Mouse (Mus musculus): ENCODE results near the gene Olfr355. TPM values are rescaled to one million over a fixed set of nuclear protein-coding genes. Genes with fewer than 3 reads are reported as not detected.

The Olfr355 gene
- 0.20 TPM for polyA plus RNA-seq (2017; shearing (Covaris generic))

DNA sequence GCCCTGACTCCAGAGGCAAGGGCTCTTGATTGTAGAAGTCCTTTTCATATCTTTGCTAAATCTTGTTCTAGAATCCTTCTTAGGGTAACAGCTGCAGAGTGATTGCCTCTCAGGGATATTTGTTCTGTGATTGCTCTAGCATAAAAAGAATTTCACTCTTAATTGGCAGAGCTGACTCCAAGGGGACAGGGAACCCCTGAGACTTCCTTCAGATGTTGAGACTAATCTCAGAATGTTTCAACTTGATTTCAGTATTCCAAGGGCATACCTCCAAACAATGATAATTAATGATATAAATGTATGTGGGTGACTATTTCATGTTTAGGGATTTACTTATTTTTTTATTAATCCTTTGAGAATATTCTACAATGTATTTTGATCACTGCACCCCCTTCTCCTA, at the start of gene Olfr355:
TSS of gene Olfr355 (minus strand) at position 101 of the 400 bp plus-strand sequence.

DNA sequence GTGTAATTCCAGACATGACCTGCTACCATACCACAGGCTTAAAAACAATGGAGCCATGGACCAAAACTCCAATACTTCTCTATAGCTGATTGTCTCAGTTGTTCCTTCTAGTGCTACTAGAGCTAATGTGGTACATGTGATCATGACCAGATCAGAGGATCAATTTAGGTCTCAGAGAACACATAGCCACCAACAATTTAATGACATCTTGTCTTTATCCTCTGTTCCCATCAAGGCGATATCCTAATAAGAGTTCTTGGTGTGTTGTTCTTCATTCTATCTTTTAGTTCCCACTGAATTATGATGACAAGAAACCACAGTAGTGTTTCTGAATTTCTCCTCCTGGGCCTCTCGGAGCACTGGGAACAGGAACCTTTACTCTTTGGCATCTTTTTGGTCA, 8.1 kb upstream of the Olfr355 start, which contains the start of gene Olfr356:
TSS of gene Olfr356 (plus strand) at position 301 of the 400 bp plus-strand sequence.

GRCm38 (mm10) chr2:36905380-36905779, 23.3 kb downstream of the Olfr355 start, which contains the start of gene Olfr354:
TSS of gene Olfr354 (plus strand) at chr2:36905680.

DNA sequence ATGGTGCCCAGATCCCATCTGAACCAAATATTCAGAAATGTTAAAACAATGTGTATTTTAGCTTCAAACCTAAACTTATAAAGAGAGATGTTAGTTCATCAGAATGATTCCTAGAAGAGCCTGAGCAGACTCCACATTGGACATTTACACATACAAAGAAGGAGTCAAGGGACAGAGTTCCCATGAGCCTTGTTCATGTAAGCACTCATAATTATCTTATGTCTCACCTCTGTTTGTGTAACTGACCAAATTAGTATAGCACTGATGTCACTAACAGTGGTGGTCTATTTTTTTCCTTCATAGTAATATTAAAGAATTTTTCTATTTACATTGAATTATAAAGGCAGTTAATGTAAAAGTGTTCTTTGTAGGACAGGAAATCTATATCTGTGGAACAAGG, 35.9 kb downstream of the Olfr355 start, which contains the start of gene Olfr353:
TSS of gene Olfr353 (minus strand) at position 101 of the 400 bp plus-strand sequence.

Other genes starting within 250 kb of the Olfr355 start
- gene Olfr346, start 243.1 kb downstream of the Olfr355 start, polyA plus RNA-seq (2017; shearing (Covaris generic)), result not detected
- not detected for gene Olfr347, start 197.0 kb downstream of the Olfr355 start, polyA plus RNA-seq (2017; shearing (Covaris generic))
- gene Olfr348, start 144.6 kb downstream of the Olfr355 start, polyA plus RNA-seq (2017; shearing (Covaris generic)), result not detected
- 0.24 TPM for gene Olfr50, start 138.4 kb downstream of the Olfr355 start, polyA plus RNA-seq (2017; shearing (Covaris generic))
- gene Olfr3, start 111.9 kb downstream of the Olfr355 start, polyA plus RNA-seq (2017; shearing (Covaris generic)), result not detected
- not detected for gene Olfr350, start 82.6 kb downstream of the Olfr355 start, polyA plus RNA-seq (2017; shearing (Covaris generic))
- not detected for gene Olfr351, start 66.2 kb downstream of the Olfr355 start, polyA plus RNA-seq (2017; shearing (Covaris generic))
- not detected for gene Olfr352, start 60.4 kb downstream of the Olfr355 start, polyA plus RNA-seq (2017; shearing (Covaris generic))
- gene Olfr353, start 36.0 kb downstream of the Olfr355 start, polyA plus RNA-seq (2017; shearing (Covaris generic)), result not detected
- gene Olfr354, start 23.2 kb downstream of the Olfr355 start, polyA plus RNA-seq (2017; shearing (Covaris generic)), result not detected
- not detected for gene Olfr356, start 8.2 kb upstream of the Olfr355 start, polyA plus RNA-seq (2017; shearing (Covaris generic))
- not detected for gene Olfr357, start 64.9 kb upstream of the Olfr355 start, polyA plus RNA-seq (2017; shearing (Covaris generic))
- gene Olfr358, start 80.4 kb upstream of the Olfr355 start, polyA plus RNA-seq (2017; shearing (Covaris generic)), result not detected
- gene Olfr360, start 136.8 kb upstream of the Olfr355 start, polyA plus RNA-seq (2017; shearing (Covaris generic)), result not detected
- not detected for gene Olfr361, start 160.4 kb upstream of the Olfr355 start, polyA plus RNA-seq (2017; shearing (Covaris generic))
- gene Olfr362, start 189.0 kb upstream of the Olfr355 start, polyA plus RNA-seq (2017; shearing (Covaris generic)), result not detected
- not detected for gene Olfr364-ps1, start 210.4 kb upstream of the Olfr355 start, polyA plus RNA-seq (2017; shearing (Covaris generic))

Data from CD4-positive, CD25-positive, alpha-beta regulatory T cell, adult 9 weeks (primary cell).